Mouse (Mus musculus): Measurements from ENCODE around the gene Cryzl1. TPM values are rescaled to one million over a fixed set of nuclear protein-coding genes. Genes with fewer than 3 reads are reported as not detected.
"Not testable (repeated sequence)": the region's sequence is repeated elsewhere in the genome, so short reads cannot be mapped to it uniquely, and the experiment has no call there.

Cryzl1 gene
- polyA plus RNA-seq, 1 experiment from 2014 or later, result 68.7 TPM

DNA sequence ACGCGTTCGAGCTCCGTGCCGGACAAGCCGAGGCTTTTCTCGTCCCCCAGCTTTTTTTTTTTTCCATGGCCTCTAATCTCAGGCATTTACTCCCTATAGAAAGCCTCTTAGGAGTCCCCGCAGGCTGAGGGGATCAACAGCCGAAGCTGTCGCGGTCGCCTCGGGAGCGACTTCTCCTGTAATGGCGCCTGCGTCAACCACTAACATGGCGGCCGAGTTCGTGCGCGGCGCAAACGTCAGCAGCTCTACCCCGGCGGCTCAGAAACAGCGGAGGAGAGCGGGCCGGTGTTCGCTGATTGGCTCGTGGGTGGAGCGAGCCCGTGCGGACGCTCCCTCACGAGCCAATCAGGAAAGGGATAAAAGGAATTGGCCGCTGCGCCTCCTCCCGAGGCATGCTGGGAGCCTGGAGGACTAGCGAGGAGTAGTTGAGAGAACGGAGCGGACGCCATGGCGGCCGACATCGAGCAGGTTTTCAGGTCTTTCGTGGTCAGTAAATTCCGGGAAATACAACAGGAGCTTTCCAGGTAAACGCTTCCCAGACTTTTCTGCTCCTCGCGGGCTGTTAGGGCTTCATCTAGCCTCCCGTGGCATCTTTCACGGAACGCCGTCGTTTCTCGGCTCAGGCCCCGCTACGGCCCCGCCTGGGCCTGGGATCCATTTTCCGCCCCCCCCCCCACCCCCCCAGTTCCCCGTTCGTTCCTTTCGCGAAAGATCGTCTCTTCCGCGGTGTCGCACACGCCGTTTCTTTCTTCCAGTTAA lies 81.1 kb downstream of the Cryzl1 start, which contains the start of gene Son:
Gene Son (plus strand): TSS at position 46 of the 759 bp plus-strand sequence.
- ATAC-seq, result peak; percentile 96
- Histone ChIP-seq H3K4me3 (replicated peaks) (peak within 1 kb of the TSS; percentile 60), H3K9ac (peak within 1 kb of the TSS; percentile 83), H3K4me1 (replicated peaks) (peaks cover 13% of the 10 kb centered on the region; the same call in 1 of the 2 replicates), H3K4me2 (replicated peaks) (peak within 1 kb of the TSS; percentile 94), H3K36me3 (peaks cover 10% of the 10 kb centered on the region), H3K27me3 (replicated peaks) (no peaks in the 10 kb centered on the region), H3K9me3 (no peaks in the 10 kb centered on the region), H3K27ac (peak within 1 kb of the TSS; percentile 97)
- WGBS, result under 1% methylated on average over 69 of the region's 70 CpGs

DNA sequence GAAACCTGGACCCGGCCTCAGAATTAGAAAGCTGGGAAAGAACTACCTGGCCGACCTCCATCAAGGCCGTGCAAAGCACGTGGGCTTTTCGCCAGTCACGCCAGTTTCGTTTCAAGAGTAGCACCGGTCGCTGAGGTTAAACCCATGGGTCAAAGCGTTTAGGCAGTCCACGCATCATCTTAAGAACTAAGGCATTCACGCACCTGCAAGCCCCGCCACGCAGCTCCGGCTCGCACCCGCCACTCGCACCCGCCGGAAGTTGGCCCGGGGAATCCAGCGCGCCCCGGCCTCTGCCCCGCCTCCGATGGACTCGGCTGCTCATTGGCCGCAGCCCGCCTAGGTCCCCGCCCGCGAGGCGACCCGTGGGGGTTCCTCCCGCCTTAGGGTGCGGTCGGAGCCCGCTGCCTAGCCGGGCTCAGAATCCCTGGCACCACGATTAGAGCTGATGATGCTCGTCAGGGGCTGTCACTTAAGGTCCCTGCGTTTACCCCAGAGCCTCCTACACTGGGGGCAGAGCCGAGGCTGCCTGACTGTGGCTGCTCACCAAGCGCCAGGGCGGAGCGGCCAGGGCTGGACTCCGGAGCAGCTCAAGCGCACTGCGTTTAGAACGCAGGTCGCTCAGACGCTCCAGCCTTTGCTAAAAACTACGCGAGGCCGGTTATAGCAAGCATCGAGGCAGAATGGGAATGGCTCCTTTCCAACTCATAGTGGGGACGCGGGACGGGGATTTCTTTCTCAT lies 81.9 kb downstream of the Cryzl1 start, which contains the start of gene Gart:
Gene Gart (minus strand): TSS at position 272 of the 739 bp plus-strand sequence.
- H3K9me3 ChIP-seq, result no peaks in the 10 kb centered on the region
- WGBS, result under 1% methylated on average over 59 of the region's 59 CpGs
- ATAC-seq, result peak; percentile 93
- 0 out of 2 replicates have a peak, but pooled peaks cover 9% of the 10 kb centered on the region for H3K4me1 ChIP-seq (replicated peaks)
- H3K27me3 ChIP-seq (replicated peaks), result no peaks in the 10 kb centered on the region
- H3K4me2 ChIP-seq (replicated peaks), result peak within 1 kb of the TSS; percentile 94
- H3K9ac ChIP-seq, result peak within 1 kb of the TSS; percentile 83
- H3K4me3 ChIP-seq (replicated peaks), result peak within 1 kb of the TSS; percentile 60
- peak within 1 kb of the TSS; percentile 97 for H3K27ac ChIP-seq
- peaks cover 5% of the 10 kb centered on the region for H3K36me3 ChIP-seq

DNA sequence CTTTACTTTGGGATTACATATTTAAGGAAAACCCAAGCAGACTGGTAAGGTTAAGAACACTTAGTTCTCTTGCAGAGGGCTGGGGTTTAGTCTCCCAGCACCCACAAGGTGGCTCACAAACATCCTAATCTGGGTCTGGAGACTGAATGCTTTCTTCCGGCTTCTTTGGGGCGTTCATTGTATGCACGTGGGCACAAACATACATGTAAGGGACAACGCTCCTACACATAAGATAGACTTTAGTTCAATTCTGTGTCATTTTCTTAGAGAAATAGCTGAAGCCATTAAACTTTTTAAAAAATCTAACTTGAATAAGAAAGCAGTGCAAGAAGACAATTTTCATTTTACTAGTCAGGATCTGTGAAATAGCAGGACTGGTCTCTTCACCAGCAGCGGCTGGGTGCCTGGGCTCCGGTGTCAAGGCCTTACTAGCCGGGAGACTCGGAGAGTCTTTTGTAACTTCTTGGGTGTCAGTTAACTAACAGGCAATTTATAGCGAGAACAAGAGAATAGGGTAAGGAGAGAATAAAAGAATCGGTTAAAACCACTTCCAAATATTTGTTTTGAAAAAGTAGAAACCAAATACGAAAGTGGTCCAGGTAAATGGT lies 82.7 kb downstream of the Cryzl1 start:
- Histone ChIP-seq H3K4me2 (replicated peaks) (peak overlapping the region; percentile 94), H3K4me1 (replicated peaks) (0 out of 2 replicates have a peak, but pooled peaks cover 9% of the 10 kb centered on the region), H3K4me3 (replicated peaks) (peak overlapping the region; percentile 60), H3K27ac (0 out of 2 replicates have a peak overlapping the region, but pooled peaks have one; percentile 38), H3K9me3 (no peaks in the 10 kb centered on the region), H3K36me3 (peaks cover 10% of the 10 kb centered on the region), H3K27me3 (replicated peaks) (no peaks in the 10 kb centered on the region), H3K9ac (peak overlapping the region; percentile 79)
- WGBS, result 1% methylated on average over 11 of the region's 11 CpGs
- ATAC-seq, result no peak

DNA sequence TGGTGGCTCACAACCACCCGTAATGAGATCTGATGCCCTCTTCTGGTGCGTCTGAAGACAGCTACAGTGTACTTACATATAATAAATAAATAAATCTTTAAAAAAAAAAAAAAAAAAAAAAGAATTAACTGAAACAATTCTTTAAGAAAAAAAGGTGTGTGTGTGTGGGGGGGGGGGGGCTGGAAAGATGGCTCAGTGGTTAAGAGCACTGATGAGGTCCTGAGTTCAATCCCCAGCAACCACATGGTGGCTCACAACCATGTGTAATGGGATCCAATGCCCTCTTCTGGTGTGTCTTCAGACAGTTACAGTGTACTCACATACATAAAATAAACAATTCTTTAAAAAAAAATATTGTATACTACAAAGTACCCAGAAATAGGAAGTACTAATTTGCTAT lies 83.4 kb downstream of the Cryzl1 start:
- H3K27me3 ChIP-seq (replicated peaks); H3K9ac ChIP-seq; H3K4me3 ChIP-seq (replicated peaks); H3K4me1 ChIP-seq (replicated peaks); ATAC-seq; H3K4me2 ChIP-seq (replicated peaks); H3K9me3 ChIP-seq; H3K27ac ChIP-seq; H3K36me3 ChIP-seq: not testable (repeated sequence)
- WGBS, result 40% methylated on average over 1 of the region's 2 CpGs

DNA sequence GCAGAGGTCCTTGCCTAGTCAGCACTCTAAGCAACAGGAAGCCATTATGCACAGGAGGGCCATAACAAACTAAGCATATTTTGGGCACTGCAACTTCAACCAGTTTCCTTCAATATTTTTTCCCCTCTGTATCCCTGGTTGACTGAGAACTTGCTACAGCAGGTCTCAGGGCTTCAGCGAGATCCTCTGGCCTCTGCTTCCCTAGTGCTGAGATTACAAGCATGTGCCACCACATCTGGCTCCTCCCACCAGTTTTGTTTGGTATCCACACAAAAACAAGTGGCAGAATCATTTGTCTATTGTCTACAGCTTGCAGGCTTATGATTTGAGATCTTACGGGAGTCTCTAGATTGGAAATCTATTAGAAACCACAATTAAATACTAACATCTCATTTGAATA lies 83.9 kb downstream of the Cryzl1 start:
- ATAC-seq, result no peak
- no peaks in the 10 kb centered on the region for H3K27me3 ChIP-seq (replicated peaks)
- 85% methylated on average over 2 of the region's 2 CpGs for WGBS
- H3K9ac ChIP-seq, result no peak overlapping the region
- H3K27ac ChIP-seq, result no peak overlapping the region
- no peaks in the 10 kb centered on the region for H3K9me3 ChIP-seq
- no peak overlapping the region for H3K4me3 ChIP-seq (replicated peaks)
- no peak overlapping the region for H3K4me2 ChIP-seq (replicated peaks)
- 0 out of 2 replicates have a peak, but pooled peaks cover 9% of the 10 kb centered on the region for H3K4me1 ChIP-seq (replicated peaks)
- H3K36me3 ChIP-seq, result peaks cover 12% of the 10 kb centered on the region

DNA sequence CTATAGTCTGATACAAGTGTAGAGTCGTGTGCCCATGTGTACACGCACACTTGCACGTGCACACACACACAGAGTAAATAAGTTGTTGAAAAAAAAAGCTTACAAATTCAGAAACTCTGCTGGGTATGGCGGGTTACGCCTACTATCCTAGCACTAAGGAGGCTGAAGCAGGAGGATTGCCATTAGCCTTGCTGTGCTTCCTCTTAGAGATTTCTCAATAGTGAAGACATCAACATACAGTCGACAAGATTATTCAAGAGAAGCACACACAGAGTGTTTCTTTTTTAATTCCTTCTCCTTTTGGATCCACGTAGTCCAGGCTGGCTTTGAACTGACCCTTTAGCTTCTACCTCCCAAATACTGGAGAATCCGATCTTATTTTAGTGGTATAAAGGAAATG lies 88.6 kb downstream of the Cryzl1 start:
- no peak overlapping the region for H3K9ac ChIP-seq
- no peak overlapping the region for H3K4me3 ChIP-seq (replicated peaks)
- H3K36me3 ChIP-seq, result peaks cover 41% of the 10 kb centered on the region
- H3K4me2 ChIP-seq (replicated peaks), result no peak overlapping the region
- ATAC-seq, result no peak
- no peaks in the 10 kb centered on the region for H3K27me3 ChIP-seq (replicated peaks)
- no peaks in the 10 kb centered on the region for H3K9me3 ChIP-seq
- H3K4me1 ChIP-seq (replicated peaks), result 0 out of 2 replicates have a peak, but pooled peaks cover 6% of the 10 kb centered on the region
- no peak overlapping the region for H3K27ac ChIP-seq
- 92% methylated on average over 8 of the region's 8 CpGs for whole genome bisulfite sequencing

DNA sequence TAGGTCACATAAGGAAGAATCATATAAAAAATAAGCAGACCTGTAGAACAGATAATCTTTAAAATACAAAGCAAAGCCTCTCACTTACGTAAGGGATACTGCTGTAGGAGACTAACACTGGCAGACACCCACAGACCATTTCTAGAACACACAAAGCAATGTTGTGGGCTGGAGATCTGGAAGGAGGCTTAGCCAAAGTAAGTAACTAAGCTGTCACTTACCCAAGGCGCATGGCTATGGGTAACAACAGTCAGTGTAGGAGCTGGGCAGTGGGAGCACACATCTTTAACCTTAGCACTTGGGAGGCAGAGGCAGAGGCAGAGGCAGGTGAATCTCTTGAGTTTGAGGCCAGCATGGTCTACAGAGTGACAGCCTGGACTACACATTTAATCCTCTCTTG lies 89.1 kb downstream of the Cryzl1 start:
- ATAC-seq, result no peak
- no peak overlapping the region for H3K9ac ChIP-seq
- H3K27me3 ChIP-seq (replicated peaks), result no peaks in the 10 kb centered on the region
- no peak overlapping the region for H3K27ac ChIP-seq
- H3K4me1 ChIP-seq (replicated peaks), result 0 out of 2 replicates have a peak, but pooled peaks cover 1% of the 10 kb centered on the region
- peaks cover 44% of the 10 kb centered on the region for H3K36me3 ChIP-seq
- no peaks in the 10 kb centered on the region for H3K9me3 ChIP-seq
- H3K4me2 ChIP-seq (replicated peaks), result no peak overlapping the region
- no peak overlapping the region for H3K4me3 ChIP-seq (replicated peaks)
- WGBS, result 99% methylated on average over 2 of the region's 2 CpGs

Other genes with a start within 250 kb of the Cryzl1 start
- 40.1 and 42.0 TPM in 2 replicates for gene Ifnar1, start 243.7 kb downstream of the Cryzl1 start, polyA plus RNA-seq (2015; fragmentation: Nextera tagmentation; extraction: Ambion mirVana)
- gene Ifngr2, start 181.9 kb downstream of the Cryzl1 start, polyA plus RNA-seq (2015; fragmentation: Nextera tagmentation; extraction: Ambion mirVana), result 76.4 and 90.6 TPM in 2 replicates
- gene Tmem50b, start 131.2 kb downstream of the Cryzl1 start, polyA plus RNA-seq (2015; fragmentation: Nextera tagmentation; extraction: Ambion mirVana), result 31.7 and 32.2 TPM in 2 replicates
- 2.1 and 2.5 TPM in 2 replicates for gene Dnajc28, start 109.9 kb downstream of the Cryzl1 start, polyA plus RNA-seq (2015; fragmentation: Nextera tagmentation; extraction: Ambion mirVana)
- 107 and 110 TPM in 2 replicates for gene Gart, start 82.0 kb downstream of the Cryzl1 start, polyA plus RNA-seq (2015; fragmentation: Nextera tagmentation; extraction: Ambion mirVana)
- 100 and 101 TPM in 2 replicates for gene Son, start 81.5 kb downstream of the Cryzl1 start, polyA plus RNA-seq (2015; fragmentation: Nextera tagmentation; extraction: Ambion mirVana)
- 16.3 and 17.6 TPM in 2 replicates for gene Donson, start 40.2 kb downstream of the Cryzl1 start, polyA plus RNA-seq (2015; fragmentation: Nextera tagmentation; extraction: Ambion mirVana)
- 16.2 and 16.4 TPM in 2 replicates for gene Itsn1, start 306 bp upstream of the Cryzl1 start, polyA plus RNA-seq (2015; fragmentation: Nextera tagmentation; extraction: Ambion mirVana)